Mouse (Mus musculus) mature B cell (primary cell): ENCODE data around the gene Ccnt1.
"Not testable (repeated sequence)": the region's sequence is repeated elsewhere in the genome, so short reads cannot be mapped to it uniquely, and the experiment has no call there.

Source experiments
- in situ Hi-C: fragments of 300-500 bp; cut with MboI; formaldehyde crosslinking; loops from 2 replicates; pipeline ENCODE4 v1.14.3; 2019

Gene Ccnt1

DNA sequence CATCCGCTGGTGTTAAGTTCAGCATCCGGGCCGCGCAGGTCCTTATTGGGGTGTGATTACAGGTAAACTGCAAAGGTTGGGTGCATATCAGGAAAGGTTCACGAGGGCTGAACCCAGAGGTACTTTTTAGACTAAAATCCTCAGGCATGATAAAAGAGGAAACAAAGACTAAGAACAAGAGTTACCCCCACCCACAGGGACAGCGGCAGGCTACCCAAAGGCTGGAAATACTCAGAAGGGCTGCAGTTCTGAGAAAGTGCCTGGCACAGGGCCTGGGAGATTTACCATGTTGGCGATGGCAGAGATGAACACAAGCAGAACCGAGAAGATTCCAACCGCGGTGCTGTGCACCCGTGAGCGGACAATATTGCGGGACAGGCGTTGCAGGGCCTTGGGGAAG, 25.9 kb upstream of the Ccnt1 start:
- in situ Hi-C loops = no loop called here

DNA sequence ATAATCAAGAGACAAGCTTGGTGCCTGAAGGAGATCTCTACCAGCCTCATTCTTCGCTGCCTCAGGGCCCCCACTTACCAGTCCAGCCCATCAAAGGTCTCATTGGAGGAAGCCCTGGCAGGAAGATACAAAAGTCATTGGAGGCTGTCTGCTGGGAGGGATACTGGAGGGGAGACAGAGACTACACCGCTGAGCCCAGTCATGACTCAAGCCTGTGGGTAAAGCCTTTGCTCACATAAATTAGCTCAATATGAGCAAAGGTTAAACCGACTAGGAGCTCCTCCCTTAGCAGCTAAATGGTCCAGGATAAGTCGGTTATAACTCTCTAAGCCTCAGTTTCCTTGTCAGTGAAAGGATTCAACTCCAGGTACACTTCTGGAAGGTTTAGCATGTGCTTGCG, 24.3 kb upstream of the Ccnt1 start:
- in situ Hi-C loops = no loop called here

DNA sequence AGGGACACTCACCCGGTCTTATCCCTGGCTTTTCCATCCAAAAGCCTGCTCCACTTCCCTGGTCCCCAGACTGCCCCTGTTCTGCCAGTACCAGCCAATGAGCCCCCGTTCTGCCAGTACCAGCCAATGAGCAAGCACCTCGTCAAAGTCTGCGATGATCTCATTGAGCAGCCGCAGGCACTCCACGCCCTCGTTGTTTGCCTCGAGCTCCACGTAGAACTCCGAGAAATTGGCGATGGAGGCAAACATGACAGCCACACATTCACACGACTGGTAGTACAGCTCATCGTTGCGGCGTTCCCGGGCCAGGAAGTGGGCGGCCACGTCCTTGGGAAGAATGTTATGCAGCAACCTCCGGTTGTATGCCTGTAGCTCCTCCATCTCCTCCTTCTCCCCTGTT, 23.5 kb upstream of the Ccnt1 start:
- in situ Hi-C loops = no loop called here

DNA sequence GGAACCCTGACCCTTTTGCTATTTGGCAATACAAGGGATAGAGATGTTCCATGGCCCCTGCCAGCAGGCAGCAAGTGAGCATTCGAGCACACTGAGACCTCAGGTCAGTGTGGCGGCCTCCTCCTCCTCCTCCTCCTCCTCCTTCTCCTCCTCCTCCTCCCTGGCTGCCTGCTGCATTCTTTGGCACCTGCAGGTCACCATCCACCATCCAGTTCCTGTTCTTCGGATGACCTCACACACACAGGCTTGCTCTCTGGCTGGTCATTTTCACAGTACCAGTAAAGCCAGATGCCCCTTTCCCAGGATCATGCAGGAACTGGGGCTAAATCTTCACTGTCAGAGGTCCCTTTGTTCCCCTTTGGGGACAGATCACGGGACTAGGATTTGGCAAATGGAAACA, 20.7 kb upstream of the Ccnt1 start:
- in situ Hi-C loops = no loop called here

DNA sequence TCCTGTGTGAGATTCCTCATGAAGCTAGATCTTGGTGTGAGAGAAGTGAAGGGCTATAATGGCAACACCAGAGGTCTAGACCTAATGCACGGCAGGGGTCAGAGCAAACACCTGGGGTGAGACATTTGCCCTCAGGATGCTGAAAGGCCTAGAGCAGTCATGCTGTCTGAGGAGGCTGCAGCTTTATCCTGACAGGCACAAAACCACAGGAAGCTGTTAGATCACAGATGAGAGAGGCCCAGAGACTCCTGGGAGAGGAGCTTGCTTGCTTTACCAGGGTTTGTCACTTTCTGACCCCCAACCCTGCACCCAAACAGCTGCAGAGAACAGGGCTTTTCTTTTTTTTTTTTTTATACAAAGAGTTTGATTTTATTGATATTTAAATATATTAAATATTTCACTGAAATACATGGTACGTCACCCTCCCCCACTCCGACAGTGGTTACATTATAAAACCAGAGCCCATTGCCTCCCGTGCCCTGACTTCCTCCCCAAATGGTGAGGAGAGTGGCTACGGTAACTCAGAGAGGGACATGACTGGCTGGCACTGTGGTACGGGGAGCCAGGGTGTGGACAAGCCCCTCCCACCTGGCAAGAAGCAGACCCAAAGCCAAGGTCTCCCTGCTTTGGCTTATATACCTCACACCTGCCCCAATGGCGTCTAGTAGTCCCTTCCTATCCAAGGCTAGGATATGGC, 19.1 kb upstream of the Ccnt1 start:
- in situ Hi-C loops = no loop called here

DNA sequence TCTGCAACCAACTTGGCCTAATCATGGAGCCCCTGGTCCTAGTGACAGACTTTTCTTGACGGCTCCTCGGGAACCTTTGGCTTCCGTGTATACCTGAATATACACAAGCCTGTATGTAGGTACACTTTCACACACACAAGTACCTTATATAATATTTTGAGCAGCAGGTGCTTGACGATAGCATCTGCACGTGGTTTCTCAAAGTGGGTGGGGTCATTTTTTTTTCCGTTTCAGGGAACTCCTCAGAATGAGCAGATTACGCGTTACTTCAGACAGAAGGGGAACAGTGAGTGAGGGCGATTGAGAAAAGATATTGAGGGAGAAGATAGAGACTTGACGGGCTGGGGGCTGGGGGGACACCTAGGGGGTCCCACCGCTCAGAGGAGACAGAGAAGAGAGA, 17.0 kb upstream of the Ccnt1 start:
- in situ Hi-C loops = no loop called here

DNA sequence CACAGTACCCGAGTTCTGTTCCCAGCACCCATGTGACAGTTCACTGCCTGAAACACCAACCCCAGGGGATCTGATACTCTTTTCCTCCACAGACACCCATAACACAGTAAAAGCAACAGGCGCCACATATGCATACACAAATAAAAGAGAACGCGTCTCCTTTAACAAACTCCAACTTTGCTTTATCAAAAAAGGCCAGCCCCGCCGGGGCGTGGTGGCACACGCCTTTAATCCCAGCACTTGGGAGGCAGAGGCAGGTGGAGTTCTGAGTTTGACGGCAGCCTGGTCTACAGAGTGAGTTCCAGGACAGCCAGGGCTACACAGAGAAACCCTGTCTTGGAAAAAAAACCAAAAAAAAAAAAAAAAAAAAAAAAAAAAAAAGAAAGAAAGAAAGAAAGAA, 15.4 kb upstream of the Ccnt1 start:
- in situ Hi-C loops = not testable (repeated sequence)

DNA sequence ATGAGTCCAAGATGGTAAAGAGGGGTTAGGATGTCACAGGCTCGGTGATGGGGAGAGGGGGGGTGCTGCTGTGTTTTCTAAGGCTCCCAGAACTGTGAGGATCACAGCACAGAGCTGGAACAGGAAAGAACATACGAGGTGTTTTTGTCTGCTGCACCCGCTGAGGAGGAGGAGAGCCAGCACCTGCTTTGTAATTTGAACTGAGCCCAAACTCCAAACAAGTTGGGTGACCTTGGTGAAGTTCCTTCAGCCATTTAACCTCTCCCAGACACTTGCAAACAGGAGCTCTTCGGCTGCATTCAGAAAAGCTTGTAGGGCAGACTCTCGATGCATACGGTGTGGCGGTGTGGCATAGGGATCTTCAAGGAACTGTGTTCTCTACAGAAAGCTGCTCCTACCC, 14.7 kb upstream of the Ccnt1 start:
- in situ Hi-C loops = no loop called here

DNA sequence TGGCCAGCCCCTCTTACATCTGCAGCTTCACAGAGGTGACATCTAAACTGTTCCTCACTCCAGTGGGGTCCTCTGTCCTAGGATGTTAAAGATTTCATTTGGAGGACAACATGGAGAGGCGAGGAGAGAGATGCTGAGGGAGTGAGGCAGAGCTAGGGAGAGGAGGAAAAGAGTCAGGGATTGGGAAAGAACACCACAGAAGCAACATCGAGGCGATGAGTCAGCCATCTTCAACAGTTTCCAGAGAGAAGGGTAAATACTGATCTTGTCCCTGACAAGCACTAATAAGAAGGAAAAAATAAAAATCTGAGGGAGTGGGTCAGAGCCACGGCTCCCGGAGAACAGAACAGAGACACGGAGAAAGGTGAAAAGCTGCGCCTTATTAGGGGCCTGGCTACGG, 12.3 kb upstream of the Ccnt1 start:
- in situ Hi-C loops = no loop called here

DNA sequence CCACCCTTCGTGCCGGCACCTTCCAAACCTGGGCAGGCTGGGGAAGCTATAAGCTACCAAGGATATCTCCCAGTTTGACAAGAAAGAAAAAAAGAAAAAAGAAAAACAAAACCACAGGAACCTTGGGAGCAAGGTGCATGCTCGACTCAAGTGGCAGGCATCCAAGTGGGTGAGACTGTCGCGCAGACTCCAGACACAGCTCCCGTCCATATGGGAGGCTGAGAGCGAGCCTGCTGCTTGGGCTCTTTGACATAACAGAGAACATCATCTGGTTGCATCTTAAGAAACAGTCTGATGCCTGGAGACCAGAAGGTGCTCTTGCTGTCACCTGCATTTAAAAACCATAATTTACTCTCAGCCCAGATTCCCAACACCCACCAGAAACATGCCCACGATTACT, 11.7 kb upstream of the Ccnt1 start:
- in situ Hi-C loops = no loop called here

DNA sequence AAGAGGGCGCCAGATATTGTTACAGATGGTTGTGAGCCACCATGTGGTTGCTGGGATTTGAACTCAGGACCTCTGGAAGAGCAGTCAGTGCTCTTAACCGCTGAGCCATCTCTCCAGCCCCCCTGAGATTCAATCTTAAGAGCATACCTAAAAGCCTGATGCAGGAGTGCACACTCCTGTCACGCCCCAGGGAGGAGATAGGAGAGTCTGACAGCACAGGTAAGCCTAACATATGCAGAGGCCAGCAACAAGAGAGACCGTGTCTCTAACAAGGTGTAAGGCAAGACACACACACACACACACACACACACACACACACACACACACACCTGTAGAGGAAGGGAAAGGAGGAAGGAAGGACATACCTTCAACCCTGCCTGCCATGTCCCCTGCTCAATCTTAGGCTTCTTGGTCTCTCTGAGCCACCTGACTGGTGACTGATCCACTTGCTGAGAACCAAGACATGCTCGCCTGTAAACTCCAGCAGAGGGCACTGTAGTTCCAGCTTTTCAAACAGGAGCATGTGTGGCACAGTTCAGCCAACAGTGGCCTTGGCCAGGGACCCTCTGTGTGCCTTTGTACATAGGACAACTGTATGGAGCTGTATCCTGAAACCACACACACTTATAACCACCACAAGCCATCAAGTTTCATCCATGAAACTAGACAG, 9.2 kb upstream of the Ccnt1 start:
- in situ Hi-C loops = no loop called here

DNA sequence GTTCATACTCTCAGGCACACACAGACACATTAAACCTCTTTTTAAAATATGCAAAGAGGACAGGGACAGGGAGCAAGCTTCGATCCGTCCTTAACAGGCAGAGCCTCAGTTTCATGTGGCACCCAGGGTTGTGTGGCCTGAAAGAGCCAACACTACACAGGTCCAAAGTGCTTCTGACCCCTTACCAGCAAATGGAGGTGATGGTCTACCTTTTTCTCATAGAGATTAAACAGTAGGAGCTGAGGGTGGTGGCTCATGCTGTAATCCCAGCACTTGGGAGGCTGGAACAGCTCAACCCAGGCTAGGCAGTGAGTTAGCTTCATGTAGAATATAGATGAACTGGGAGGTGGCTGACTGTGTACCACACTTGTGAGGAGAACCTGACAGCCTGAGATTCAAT, 8.6 kb upstream of the Ccnt1 start:
- in situ Hi-C loops = no loop called here

DNA sequence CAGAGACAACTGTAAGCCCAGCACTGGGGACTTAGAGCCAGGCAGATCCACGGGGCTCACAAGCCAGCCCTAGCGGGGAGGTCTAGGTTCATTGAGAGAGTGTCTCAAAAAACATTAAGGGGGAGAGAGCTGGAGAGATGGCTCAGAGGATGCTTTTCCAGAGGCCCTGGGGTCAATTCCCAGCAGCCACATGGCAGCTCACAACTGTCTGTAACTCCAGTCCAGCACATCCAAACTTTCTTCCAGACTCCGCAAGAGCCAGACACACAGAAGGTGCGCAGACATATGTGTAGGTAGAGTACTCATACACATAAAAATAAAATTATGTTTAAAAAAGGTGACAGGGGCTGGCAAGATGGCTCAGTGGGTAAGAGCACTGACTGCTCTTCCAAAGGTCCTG, 2.6 kb upstream of the Ccnt1 start:
- in situ Hi-C loops = no loop called here

DNA sequence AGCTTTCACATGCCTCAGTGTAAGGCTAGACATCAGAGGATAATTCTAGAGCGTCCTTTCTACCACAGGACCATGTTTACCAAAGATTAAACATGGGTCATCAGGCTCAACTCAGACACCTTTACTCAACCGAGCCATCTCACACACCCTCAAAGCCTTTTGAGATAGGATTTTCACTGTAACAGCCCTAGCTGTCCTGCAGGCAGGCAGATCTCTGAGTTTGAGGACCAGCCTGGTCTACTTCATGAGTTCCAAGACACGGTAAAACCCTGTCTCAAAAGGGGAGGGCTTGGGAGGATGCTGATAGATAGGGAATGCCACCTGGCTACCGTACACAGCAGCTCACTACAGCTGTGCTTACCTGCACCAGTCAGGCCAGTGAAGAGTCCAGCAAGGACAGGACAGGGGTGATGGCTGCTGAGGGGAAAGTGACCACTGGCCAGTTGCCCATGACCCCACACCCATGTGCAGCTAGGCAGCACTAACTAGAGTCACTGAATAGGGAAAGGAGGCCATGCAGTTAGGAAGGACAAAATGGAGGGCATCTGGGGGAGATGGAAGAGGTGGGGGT, 843 bp downstream of the Ccnt1 start:
- in situ Hi-C loops = no loop called here

DNA sequence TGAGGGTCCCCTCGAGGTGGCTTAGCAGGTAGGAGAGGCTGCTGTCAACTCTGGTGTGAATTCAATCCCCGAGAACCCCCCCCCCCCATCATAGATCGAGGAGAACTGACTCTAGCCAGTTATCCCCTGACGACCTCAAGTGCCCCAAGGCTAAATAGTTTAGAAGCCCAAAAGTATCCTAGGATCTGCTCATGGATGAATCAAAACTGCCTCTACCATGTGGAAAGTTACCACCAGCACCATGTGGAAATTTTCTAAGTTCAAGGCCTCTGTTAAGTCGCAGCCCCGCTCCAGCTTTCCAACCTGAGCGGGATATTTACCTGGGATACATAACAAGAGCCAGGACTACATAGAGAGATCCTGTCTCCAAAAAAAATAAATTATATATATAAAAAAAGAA, 1.5 kb downstream of the Ccnt1 start:
- in situ Hi-C loops = no loop called here

DNA sequence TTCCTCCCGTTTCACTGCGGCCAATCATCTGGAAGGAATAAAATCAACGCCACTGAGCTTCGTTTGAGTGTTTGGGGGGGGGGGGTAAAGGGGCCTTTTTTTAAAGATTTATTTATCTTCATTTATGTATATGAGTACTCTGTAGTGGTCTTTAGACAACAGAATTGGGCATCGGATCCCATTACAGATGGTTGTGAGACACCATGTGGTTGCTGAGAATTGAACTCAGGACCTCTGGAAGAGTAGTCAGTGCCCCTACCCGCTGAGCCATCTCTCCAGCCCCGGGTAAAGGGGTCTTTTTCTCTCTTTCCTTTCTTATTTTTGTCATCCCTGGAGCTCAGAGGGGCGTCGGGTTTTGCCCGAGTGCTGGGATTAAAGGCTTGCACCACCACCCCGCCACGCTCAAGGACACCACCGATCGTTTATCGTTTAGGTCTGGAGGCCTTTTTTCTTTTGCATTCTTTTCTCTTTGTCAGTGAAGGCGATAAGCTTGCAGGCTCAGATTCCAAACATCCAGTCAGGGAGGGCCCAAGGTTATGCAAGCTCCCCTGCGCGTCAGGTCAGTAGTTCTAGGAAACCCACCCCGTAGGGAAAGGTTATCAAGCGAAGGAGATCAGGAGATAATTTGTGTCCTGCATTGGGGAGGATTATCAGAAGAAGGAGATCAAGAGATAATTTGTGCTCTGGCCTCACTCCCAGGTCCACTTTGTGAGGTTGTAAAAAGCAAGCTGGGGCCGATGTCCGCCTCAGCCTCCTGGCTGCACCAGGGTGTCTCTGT, 2.3 kb downstream of the Ccnt1 start:
- in situ Hi-C loops = no loop called here

DNA sequence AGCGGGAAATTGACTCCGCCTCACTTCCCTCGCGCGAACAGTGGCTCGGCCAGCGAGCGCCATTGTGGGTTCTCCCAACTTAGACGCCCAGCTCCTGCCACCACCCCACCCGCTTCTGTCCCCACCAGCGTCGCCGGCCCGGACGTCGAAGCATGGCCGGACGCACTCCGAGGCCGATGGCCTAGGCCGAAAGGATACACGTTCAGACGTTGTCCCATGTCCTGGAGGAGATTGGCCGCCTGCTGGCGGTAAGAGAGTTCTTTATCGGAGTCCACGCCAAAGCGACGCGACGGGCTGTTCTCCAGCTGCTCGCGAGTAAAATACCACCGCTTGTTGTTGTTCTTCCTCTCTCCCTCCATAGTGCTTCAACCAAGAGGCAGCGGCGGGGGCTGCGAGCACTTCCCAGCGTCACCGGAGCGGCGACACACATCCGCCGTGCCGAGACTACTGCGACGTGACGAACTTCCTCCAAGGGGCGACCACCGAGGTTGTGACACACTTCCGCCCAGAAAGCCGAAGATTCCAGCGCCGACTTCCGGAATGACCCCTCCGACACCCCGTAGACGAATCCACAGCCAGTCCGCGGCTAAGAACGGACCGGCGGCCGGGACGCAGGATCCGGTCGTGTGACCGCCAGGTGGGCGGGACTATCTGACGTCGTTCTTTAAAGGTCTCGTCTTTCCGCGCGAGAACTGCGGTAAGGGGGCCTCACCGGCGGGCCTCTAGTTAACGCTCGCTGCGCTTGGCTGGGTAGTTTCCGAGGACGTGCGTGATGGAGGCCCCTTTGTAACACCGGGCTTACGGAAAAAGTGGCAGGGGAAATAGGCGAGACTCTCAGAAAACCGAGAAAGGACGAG, 3.2 kb downstream of the Ccnt1 start:
- in situ Hi-C loops = no loop called here

DNA sequence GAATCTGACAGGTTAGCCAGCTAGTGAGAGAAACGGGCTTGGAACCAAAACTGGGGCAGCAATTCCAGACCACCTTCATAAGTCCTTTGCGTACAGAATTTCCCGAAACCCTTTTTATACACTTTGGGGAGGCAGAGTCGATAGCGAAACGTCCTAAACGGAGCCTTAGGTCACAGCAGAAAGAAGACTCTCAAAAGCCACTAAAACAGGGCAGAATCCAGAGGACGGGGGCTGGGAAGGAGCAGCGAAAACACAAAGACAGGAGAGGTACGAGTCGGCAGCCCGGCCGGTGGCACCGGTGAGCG, 3.8 kb downstream of the Ccnt1 start:
- in situ Hi-C loops = no loop called here

DNA sequence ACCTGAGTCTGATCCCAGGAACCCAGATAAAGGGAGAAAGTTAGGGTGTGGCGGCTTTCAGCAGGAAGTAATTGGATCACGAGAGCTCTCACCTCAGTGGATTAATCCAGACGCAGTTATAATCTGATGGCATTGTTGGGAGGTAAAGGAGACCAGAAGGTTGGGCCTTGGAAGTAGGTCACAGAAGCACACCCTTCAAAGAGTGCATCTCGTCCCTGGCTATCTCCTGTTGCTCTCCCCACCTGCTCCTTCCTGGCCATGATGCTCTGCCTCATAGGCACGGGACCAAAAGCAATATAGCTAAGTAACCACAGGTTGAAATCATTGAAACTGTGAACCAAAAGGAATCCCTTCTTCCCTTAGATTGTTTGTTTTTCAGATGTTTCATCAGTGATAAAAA, 13.5 kb downstream of the Ccnt1 start:
- in situ Hi-C loops = no loop called here

DNA sequence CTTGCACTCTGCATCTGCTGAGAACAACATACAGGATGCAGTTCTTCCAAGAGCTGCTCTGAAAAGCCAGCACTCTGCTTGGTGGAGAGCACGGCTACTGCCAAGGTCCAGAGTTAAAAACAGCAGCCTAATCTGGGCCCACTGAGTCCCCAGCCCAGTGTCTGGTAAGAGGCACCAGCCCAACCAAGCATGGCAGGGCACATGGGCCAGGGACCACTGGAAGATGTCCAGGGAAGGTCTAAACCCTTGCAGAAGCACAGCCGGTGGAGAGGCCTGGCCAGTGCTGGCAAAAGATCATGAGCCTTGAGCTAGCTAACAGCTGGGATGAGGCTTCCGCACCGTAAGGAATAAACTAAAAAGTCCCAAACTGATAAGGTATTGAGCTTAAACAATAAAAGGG, 14.8 kb downstream of the Ccnt1 start:
- in situ Hi-C loops = no loop called here

DNA sequence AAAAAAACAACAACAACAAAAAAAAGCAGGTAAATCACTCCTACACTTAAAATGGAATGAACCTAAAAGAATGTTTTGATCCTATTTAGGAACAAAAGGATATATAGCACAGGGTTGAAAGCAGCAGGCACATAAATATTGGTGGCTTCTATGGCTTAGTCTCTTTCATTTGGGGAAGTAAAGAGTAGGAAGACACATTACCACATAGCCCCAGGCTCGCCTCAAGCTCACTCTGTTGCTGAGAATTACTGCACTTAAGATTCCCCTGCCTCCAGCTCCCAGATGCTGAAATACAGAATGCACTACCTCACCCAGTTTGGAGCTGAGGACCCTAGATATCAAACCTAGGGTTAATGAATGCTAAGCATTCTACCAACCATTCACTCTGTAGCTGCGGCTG, 18.0 kb downstream of the Ccnt1 start:
- in situ Hi-C loops = no loop called here

DNA sequence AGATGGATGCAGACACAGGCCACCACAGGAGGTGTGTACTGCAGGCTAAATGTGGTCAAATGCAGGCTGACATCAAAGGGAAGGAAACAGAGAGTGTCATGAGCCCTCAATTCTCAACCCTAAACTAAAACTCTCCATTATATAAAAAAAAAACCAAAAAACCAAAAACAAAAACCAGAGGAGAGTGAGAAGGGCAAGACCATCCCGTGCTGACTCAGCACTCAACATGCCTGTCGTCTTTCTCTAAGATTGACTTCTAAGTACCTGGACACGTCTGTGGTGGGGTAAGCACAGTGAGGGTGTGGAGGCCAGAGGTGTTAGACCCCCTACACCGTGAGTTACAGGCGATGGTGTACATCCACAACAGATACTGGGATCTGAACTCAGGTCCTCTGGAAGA, 23.9 kb downstream of the Ccnt1 start:
- in situ Hi-C loops = no loop called here
